Mouse (Mus musculus): Measurements from ENCODE around the gene Gm49322. TPM values are rescaled to one million over a fixed set of nuclear protein-coding genes. Genes with fewer than 3 reads are reported as not detected.
A peak's percentile ranks its signal among the peaks of the same experiment; 100 is the strongest.

The Gm49322 gene
- total and polyA plus RNA-seq, 3 experiments: 0.34 to 0.62 (median 0.39) TPM

- H3K36me3 ChIP-seq (ENCODE audit: control insufficient read depth, insufficient read depth, low read length): no peaks in the 10 kb centered on the region
- no peak for DNase-seq
- no peak overlapping the region for H3K9ac ChIP-seq (ENCODE audit: low read depth, low read length)
- no peak overlapping the region for H3K4me3 ChIP-seq
- 70% methylated on average over 2 of the region's 2 CpGs for WGBS
- peaks cover 6% of the 10 kb centered on the region for H3K4me1 ChIP-seq (ENCODE audit: control insufficient read depth, insufficient read depth, low read length)
- no peaks in the 10 kb centered on the region for H3K27me3 ChIP-seq (ENCODE audit: control insufficient read depth, insufficient read depth, low read length)
- H3K79me2 ChIP-seq (replicated peaks; ENCODE audit: control insufficient read depth, insufficient read depth, low read length): peaks cover 7% of the 10 kb centered on the region
- no peak for TF ChIP-seq CTCF (IDR thresholded peaks at IDR 0.05)
- no peak for TF ChIP-seq POLR2A (IDR thresholded peaks at IDR 0.05; ENCODE audit: insufficient read depth, low read depth, low read length)
- TF ChIP-seq EP300 (IDR thresholded peaks at IDR 0.05; ENCODE audit: insufficient read depth, low read depth, low read length): no peak
- no peak overlapping the region for H3K27ac ChIP-seq
- intact Hi-C loops (cut with DNase I): loop anchor here (2.0 kb wide), 1 partner anchor 16 kb away; no protein-coding TSS in a partner anchor
Measured at GRCm38 (mm10) chr10:80604988-80605387, 833 bp upstream of the Gm49322 start.

GRCm38 (mm10) chr10:80606306-80606705 lies 485 bp downstream of the Gm49322 start:
- no peak for TF ChIP-seq CTCF (IDR thresholded peaks at IDR 0.05)
- no peak for TF ChIP-seq EP300 (IDR thresholded peaks at IDR 0.05; ENCODE audit: insufficient read depth, low read depth, low read length)
- no peak for TF ChIP-seq POLR2A (IDR thresholded peaks at IDR 0.05; ENCODE audit: insufficient read depth, low read depth, low read length)
- Histone ChIP-seq H3K9ac (ENCODE audit: low read depth, low read length) (no peak overlapping the region), H3K36me3 (ENCODE audit: control insufficient read depth, insufficient read depth, low read length) (no peaks in the 10 kb centered on the region), H3K4me3 (no peak overlapping the region), H3K27me3 (ENCODE audit: control insufficient read depth, insufficient read depth, low read length) (no peaks in the 10 kb centered on the region), H3K27ac (no peak overlapping the region), H3K79me2 (replicated peaks; ENCODE audit: control insufficient read depth, insufficient read depth, low read length) (peaks cover 7% of the 10 kb centered on the region), H3K4me1 (ENCODE audit: control insufficient read depth, insufficient read depth, low read length) (peaks cover 6% of the 10 kb centered on the region)
- DNase-seq: no peak
- WGBS: 85% methylated on average over 23 of the region's 23 CpGs
- intact Hi-C loops (cut with DNase I): no loop called here

GRCm38 (mm10) chr10:80606737-80607350 lies 1.0 kb downstream of the Gm49322 start:
- Histone ChIP-seq H3K36me3 (ENCODE audit: control insufficient read depth, insufficient read depth, low read length) (no peaks in the 10 kb centered on the region), H3K4me1 (ENCODE audit: control insufficient read depth, insufficient read depth, low read length) (peaks cover 6% of the 10 kb centered on the region), H3K9ac (ENCODE audit: low read depth, low read length) (no peak overlapping the region), H3K4me3 (no peak overlapping the region), H3K27ac (no peak overlapping the region), H3K79me2 (replicated peaks; ENCODE audit: control insufficient read depth, insufficient read depth, low read length) (peaks cover 7% of the 10 kb centered on the region), H3K27me3 (ENCODE audit: control insufficient read depth, insufficient read depth, low read length) (no peaks in the 10 kb centered on the region)
- peak in 1 of 2 experiments; percentile 21 for DNase-seq
- TF ChIP-seq CTCF (IDR thresholded peaks at IDR 0.05) (no peak), EP300 (IDR thresholded peaks at IDR 0.05; ENCODE audit: insufficient read depth, low read depth, low read length) (no peak), POLR2A (IDR thresholded peaks at IDR 0.05; ENCODE audit: insufficient read depth, low read depth, low read length) (no peak)
- intact Hi-C loops (cut with DNase I): no loop called here
- WGBS: 95% methylated on average over 34 of the region's 34 CpGs

GRCm38 (mm10) chr10:80608435-80608834 lies 2.6 kb downstream of the Gm49322 start:
- DNase-seq: no peak
- TF ChIP-seq CTCF (IDR thresholded peaks at IDR 0.05) (no peak), POLR2A (IDR thresholded peaks at IDR 0.05; ENCODE audit: insufficient read depth, low read depth, low read length) (no peak), EP300 (IDR thresholded peaks at IDR 0.05; ENCODE audit: insufficient read depth, low read depth, low read length) (no peak)

GRCm38 (mm10) chr10:80609269-80609924 lies 3.6 kb downstream of the Gm49322 start:
- H3K4me3 ChIP-seq: no peak overlapping the region
- TF ChIP-seq POLR2A (IDR thresholded peaks at IDR 0.05; ENCODE audit: insufficient read depth, low read depth, low read length) (no peak), EP300 (IDR thresholded peaks at IDR 0.05; ENCODE audit: insufficient read depth, low read depth, low read length) (no peak), CTCF (IDR thresholded peaks at IDR 0.05) (no peak)
- no peaks in the 10 kb centered on the region for H3K4me1 ChIP-seq (ENCODE audit: control insufficient read depth, insufficient read depth, low read length)
- peaks cover 7% of the 10 kb centered on the region for H3K79me2 ChIP-seq (replicated peaks; ENCODE audit: control insufficient read depth, insufficient read depth, low read length)
- no peaks in the 10 kb centered on the region for H3K27me3 ChIP-seq (ENCODE audit: control insufficient read depth, insufficient read depth, low read length)
- 85% methylated on average over 10 of the region's 10 CpGs for WGBS
- DNase-seq: no peak
- no peaks in the 10 kb centered on the region for H3K36me3 ChIP-seq (ENCODE audit: control insufficient read depth, insufficient read depth, low read length)
- no peak overlapping the region for H3K9ac ChIP-seq (ENCODE audit: low read depth, low read length)
- intact Hi-C loops (cut with DNase I): no loop called here
- no peak overlapping the region for H3K27ac ChIP-seq

More at GRCm38 (mm10) chr10:80608435-80608834, 2.6 kb downstream of the Gm49322 start:
- no peak overlapping the region for H3K27ac ChIP-seq
- peaks cover 7% of the 10 kb centered on the region for H3K79me2 ChIP-seq (replicated peaks; ENCODE audit: control insufficient read depth, insufficient read depth, low read length)
- no peak overlapping the region for H3K9ac ChIP-seq (ENCODE audit: low read depth, low read length)
- H3K4me3 ChIP-seq: no peak overlapping the region
- WGBS: 89% methylated on average over 3 of the region's 3 CpGs
- intact Hi-C loops (cut with DNase I): no loop called here
- H3K4me1 ChIP-seq (ENCODE audit: control insufficient read depth, insufficient read depth, low read length): peaks cover 3% of the 10 kb centered on the region
- no peaks in the 10 kb centered on the region for H3K27me3 ChIP-seq (ENCODE audit: control insufficient read depth, insufficient read depth, low read length)
- no peaks in the 10 kb centered on the region for H3K36me3 ChIP-seq (ENCODE audit: control insufficient read depth, insufficient read depth, low read length)
